Mouse (Mus musculus): ENCODE results near the gene Tent5b. TPM values are rescaled to one million over a fixed set of nuclear protein-coding genes. Genes with fewer than 3 reads are reported as not detected.

The Tent5b gene
- polyA plus RNA-seq (2012; rRNA removed): 0.30 and 0.31 TPM in 2 replicates

GRCm38 (mm10) chr4:133479458-133480184 is at the start of gene Tent5b:
Tent5b (plus strand) TSS chr4:133480132.
- no peak within 1 kb of the TSS for H3K27ac ChIP-seq (ENCODE audit: insufficient read depth, low read length)
- peaks cover 18% of the 10 kb centered on the region for H3K27me3 ChIP-seq (ENCODE audit: control insufficient read depth, insufficient read depth, low read length)
- DNase-seq (ENCODE audit: low read depth in 1 of 2, low spot score in 2 of 2): peak; percentile 80 to 91
- peaks cover 7% of the 10 kb centered on the region; the same call in 1 of the 2 replicates for H3K4me1 ChIP-seq (ENCODE audit: control insufficient read depth, insufficient read depth, insufficient read length)
- WGBS: 6% methylated on average over 29 of the region's 29 CpGs
- TF ChIP-seq CTCF (IDR thresholded peaks at IDR 0.05; ENCODE audit: extremely low read depth, insufficient read depth, insufficient read length, insufficient replicate concordance) (peak; percentile 73), POLR2A (IDR thresholded peaks at IDR 0.05; ENCODE audit: low read depth, low read length) (no peak)
- H3K36me3 ChIP-seq (ENCODE audit: control insufficient read depth, insufficient read depth, low read length): no peaks in the 10 kb centered on the region
- peak within 1 kb of the TSS; percentile 46; the same call in 1 of the 2 replicates for H3K4me3 ChIP-seq (ENCODE audit: extremely low read depth, insufficient read depth, insufficient read length)

GRCm38 (mm10) chr4:133431508-133431907 is 48.4 kb upstream of the Tent5b start:
- no peak overlapping the region for H3K27ac ChIP-seq (ENCODE audit: insufficient read depth, low read length)
- 61% methylated on average over 6 of the region's 6 CpGs for WGBS
- no peaks in the 10 kb centered on the region for H3K27me3 ChIP-seq (ENCODE audit: control insufficient read depth, insufficient read depth, low read length)
- TF ChIP-seq CTCF (IDR thresholded peaks at IDR 0.05; ENCODE audit: extremely low read depth, insufficient read depth, insufficient read length, insufficient replicate concordance): no peak
- no peak for TF ChIP-seq POLR2A (IDR thresholded peaks at IDR 0.05; ENCODE audit: low read depth, low read length)
- no peak for DNase-seq (ENCODE audit: low read depth in 1 of 2, low spot score in 2 of 2)
- no peak overlapping the region for H3K4me3 ChIP-seq (ENCODE audit: extremely low read depth, insufficient read depth, insufficient read length)
- H3K36me3 ChIP-seq (ENCODE audit: control insufficient read depth, insufficient read depth, low read length): no peaks in the 10 kb centered on the region
- H3K4me1 ChIP-seq (ENCODE audit: control insufficient read depth, insufficient read depth, insufficient read length): peaks cover 6% of the 10 kb centered on the region; the same call in 1 of the 2 replicates

GRCm38 (mm10) chr4:133432560-133433171 is 47.3 kb upstream of the Tent5b start:
- no peak for DNase-seq (ENCODE audit: low read depth in 1 of 2, low spot score in 2 of 2)
- peaks cover 6% of the 10 kb centered on the region; the same call in 1 of the 2 replicates for H3K4me1 ChIP-seq (ENCODE audit: control insufficient read depth, insufficient read depth, insufficient read length)
- TF ChIP-seq CTCF (IDR thresholded peaks at IDR 0.05; ENCODE audit: extremely low read depth, insufficient read depth, insufficient read length, insufficient replicate concordance) (no peak), POLR2A (IDR thresholded peaks at IDR 0.05; ENCODE audit: low read depth, low read length) (no peak)
- H3K27ac ChIP-seq (ENCODE audit: insufficient read depth, low read length): no peak overlapping the region
- 81% methylated on average over 17 of the region's 17 CpGs for WGBS
- no peaks in the 10 kb centered on the region for H3K27me3 ChIP-seq (ENCODE audit: control insufficient read depth, insufficient read depth, low read length)
- no peaks in the 10 kb centered on the region for H3K36me3 ChIP-seq (ENCODE audit: control insufficient read depth, insufficient read depth, low read length)
- H3K4me3 ChIP-seq (ENCODE audit: extremely low read depth, insufficient read depth, insufficient read length): no peak overlapping the region

- no peak overlapping the region for H3K27ac ChIP-seq (ENCODE audit: insufficient read depth, low read length)
- no peaks in the 10 kb centered on the region for H3K27me3 ChIP-seq (ENCODE audit: control insufficient read depth, insufficient read depth, low read length)
- no peak for DNase-seq (ENCODE audit: low read depth in 1 of 2, low spot score in 2 of 2)
- H3K4me3 ChIP-seq (ENCODE audit: extremely low read depth, insufficient read depth, insufficient read length): no peak overlapping the region
- peaks cover 19% of the 10 kb centered on the region; the same call in 1 of the 2 replicates for H3K4me1 ChIP-seq (ENCODE audit: control insufficient read depth, insufficient read depth, insufficient read length)
- 92% methylated on average over 11 of the region's 11 CpGs for WGBS
- TF ChIP-seq POLR2A (IDR thresholded peaks at IDR 0.05; ENCODE audit: low read depth, low read length): no peak
- no peak for TF ChIP-seq CTCF (IDR thresholded peaks at IDR 0.05; ENCODE audit: extremely low read depth, insufficient read depth, insufficient read length, insufficient replicate concordance)
- H3K36me3 ChIP-seq (ENCODE audit: control insufficient read depth, insufficient read depth, low read length): no peaks in the 10 kb centered on the region
Observed at GRCm38 (mm10) chr4:133435921-133436320, 44.0 kb upstream of the Tent5b start.

- DNase-seq (ENCODE audit: low read depth in 1 of 2, low spot score in 2 of 2): no peak
- H3K4me3 ChIP-seq (ENCODE audit: extremely low read depth, insufficient read depth, insufficient read length): peak overlapping the region; percentile 36; the same call in 1 of the 2 replicates
Observed at GRCm38 (mm10) chr4:133439460-133440376, 40.2 kb upstream of the Tent5b start.

GRCm38 (mm10) chr4:133440377-133440795 is 39.5 kb upstream of the Tent5b start:
- H3K4me1 ChIP-seq (ENCODE audit: control insufficient read depth, insufficient read depth, insufficient read length): peaks cover 15% of the 10 kb centered on the region; the same call in 1 of the 2 replicates
- H3K36me3 ChIP-seq (ENCODE audit: control insufficient read depth, insufficient read depth, low read length): no peaks in the 10 kb centered on the region
- H3K27me3 ChIP-seq (ENCODE audit: control insufficient read depth, insufficient read depth, low read length): no peaks in the 10 kb centered on the region
- peak overlapping the region; percentile 36; the same call in 1 of the 2 replicates for H3K4me3 ChIP-seq (ENCODE audit: extremely low read depth, insufficient read depth, insufficient read length)
- TF ChIP-seq CTCF (IDR thresholded peaks at IDR 0.05; ENCODE audit: extremely low read depth, insufficient read depth, insufficient read length, insufficient replicate concordance) (no peak), POLR2A (IDR thresholded peaks at IDR 0.05; ENCODE audit: low read depth, low read length) (no peak)
- no peak for DNase-seq (ENCODE audit: low read depth in 1 of 2, low spot score in 2 of 2)
- 4% methylated on average over 6 of the region's 6 CpGs for WGBS
- H3K27ac ChIP-seq (ENCODE audit: insufficient read depth, low read length): no peak overlapping the region

More at GRCm38 (mm10) chr4:133439460-133440376, 40.2 kb upstream of the Tent5b start:
- H3K36me3 ChIP-seq (ENCODE audit: control insufficient read depth, insufficient read depth, low read length): no peaks in the 10 kb centered on the region
- no peaks in the 10 kb centered on the region for H3K27me3 ChIP-seq (ENCODE audit: control insufficient read depth, insufficient read depth, low read length)
- H3K27ac ChIP-seq (ENCODE audit: insufficient read depth, low read length): no peak overlapping the region
- TF ChIP-seq CTCF (IDR thresholded peaks at IDR 0.05; ENCODE audit: extremely low read depth, insufficient read depth, insufficient read length, insufficient replicate concordance) (no peak), POLR2A (IDR thresholded peaks at IDR 0.05; ENCODE audit: low read depth, low read length) (no peak)
- WGBS: 11% methylated on average over 17 of the region's 17 CpGs
- peaks cover 15% of the 10 kb centered on the region; the same call in 1 of the 2 replicates for H3K4me1 ChIP-seq (ENCODE audit: control insufficient read depth, insufficient read depth, insufficient read length)

Measured in spleen, adult 2 months (tissue).